Mouse (Mus musculus): Measurements from ENCODE around the gene Rbbp4.

DNA sequence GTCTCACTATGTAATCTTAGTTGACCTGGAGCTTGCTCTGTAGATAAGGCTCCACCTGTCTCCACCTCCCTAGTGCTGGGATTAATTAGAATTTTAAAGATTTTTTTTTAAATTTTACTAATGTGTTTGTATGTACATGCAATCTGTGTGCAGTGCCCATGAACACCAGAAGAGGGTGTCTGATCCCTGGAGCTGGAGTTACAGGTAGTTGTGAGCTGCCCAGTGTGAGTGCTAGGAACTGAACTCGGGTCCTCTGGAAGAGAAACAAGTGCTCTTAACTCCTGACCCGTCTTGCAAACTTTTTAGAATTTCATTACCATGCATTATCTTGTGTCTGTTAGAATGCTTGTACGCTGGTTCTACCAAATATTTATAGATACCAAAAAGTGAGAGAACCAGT lies 36.2 kb upstream of the Rbbp4 start:
- TF ChIP-seq GATA1 (IDR thresholded peaks at IDR 0.05; ENCODE audit: borderline replicate concordance, low read length) (no peak), FLI1 (IDR thresholded peaks at IDR 0.05; ENCODE audit: low read length) (no peak)

Measured in megakaryocyte, embryonic 14.5 days (primary cell).